Mouse (Mus musculus) C2C12 (cell line): ENCODE data around the gene Pnliprp2. TPM values are rescaled to one million over a fixed set of nuclear protein-coding genes. Genes with fewer than 3 reads are reported as not detected.
A peak's percentile ranks its signal among the peaks of the same experiment; 100 is the strongest.

Experiments
- H3K27me3 ChIP-seq: one replicate; pipeline ENCODE4 v1.6.1; 2011; ENCODE audit not compliant: control insufficient read depth, insufficient read depth, insufficient read length
- H3K36me3 ChIP-seq: one replicate; pipeline ENCODE4 v1.6.1; 2011; ENCODE audit not compliant: control insufficient read depth, insufficient read depth
- H3K4me3 ChIP-seq: one replicate; pipeline ENCODE4 v1.5.1; 2011; ENCODE audit warnings: mild to moderate bottlenecking, control low read depth; ENCODE audit not compliant: poor library complexity, insufficient read depth, severe bottlenecking
- H3K79me2 ChIP-seq: one replicate; pipeline ENCODE4 v1.6.1; 2011; ENCODE audit not compliant: control insufficient read depth, insufficient read depth
- H3K79me3 ChIP-seq: one replicate; pipeline ENCODE4 v1.6.1; 2011; ENCODE audit warnings: low read depth, control low read depth
- H3ac ChIP-seq: one replicate; pipeline ENCODE3; 2011; ENCODE audit warnings: low read depth; ENCODE audit not compliant: control insufficient read depth, insufficient read length
- CEBPB ChIP-seq: IDR thresholded peaks from one replicate; pipeline ENCODE4 v1.6.1; 2011; ENCODE audit warnings: low read depth, mild to moderate bottlenecking, control low read depth, moderate library complexity
- CTCF ChIP-seq: IDR thresholded peaks from one replicate; pipeline ENCODE4 v1.5.1; 2011; ENCODE audit not compliant: control insufficient read depth, insufficient read depth, insufficient read length
- FOSL1 ChIP-seq: IDR thresholded peaks from one replicate; pipeline ENCODE4 v1.8.0; 2011; ENCODE audit warnings: mild to moderate bottlenecking, low read length; ENCODE audit not compliant: poor library complexity, insufficient read depth, severe bottlenecking
- MAX ChIP-seq: IDR thresholded peaks from one replicate; pipeline ENCODE4 v1.6.1; 2011; ENCODE audit warnings: mild to moderate bottlenecking, control low read depth
- MYOD1 ChIP-seq: IDR thresholded peaks from one replicate; pipeline ENCODE4 v1.6.1; 2011; ENCODE audit warnings: low read depth; ENCODE audit not compliant: control insufficient read depth, insufficient read length
- MYOG ChIP-seq: IDR thresholded peaks from one replicate; pipeline ENCODE4 v1.6.1; 2011; ENCODE audit not compliant: control insufficient read depth, insufficient read length; ENCODE audit errors: extremely low read depth
- USF1 ChIP-seq: IDR thresholded peaks from one replicate; pipeline ENCODE4 v1.6.1; 2011; ENCODE audit warnings: low read depth, mild to moderate bottlenecking, control low read depth, moderate library complexity
- polyA plus RNA-seq: library from polyadenylated mRNA; unstranded; fragments of >200 nt; fragmentation: generic; extraction: Trizol; gene quantifications from one replicate; pipeline ENCODE4 v1.2.1, GENCODE M21; 2012; ENCODE audit warnings: missing spikeins

Pnliprp2 gene
- polyA plus RNA-seq, 1 experiment, result not detected

- Histone ChIP-seq H3K27me3 (no peaks in the 10 kb centered on the region), H3K36me3 (peaks cover 15% of the 10 kb centered on the region), H3K79me2 (no peaks in the 10 kb centered on the region), H3ac (no peak overlapping the region), H3K4me3 (no peak overlapping the region), H3K79me3 (no peaks in the 10 kb centered on the region)
- TF ChIP-seq CTCF (peak; percentile 86), FOSL1 (no peak), MYOG (no peak)
Measured at GRCm38 (mm10) chr19:58806364-58806763, 46.8 kb downstream of the Pnliprp2 start.

- H3K79me3 ChIP-seq, result no peaks in the 10 kb centered on the region
- TF ChIP-seq MYOD1 (no peak), FOSL1 (no peak)
Measured at GRCm38 (mm10) chr19:58808864-58809263, 49.3 kb downstream of the Pnliprp2 start.

GRCm38 (mm10) chr19:58810536-58810935, 51.0 kb downstream of the Pnliprp2 start:
- no peaks in the 10 kb centered on the region for H3K27me3 ChIP-seq
- H3K36me3 ChIP-seq, result no peaks in the 10 kb centered on the region
- no peaks in the 10 kb centered on the region for H3K79me3 ChIP-seq
- no peak overlapping the region for H3K4me3 ChIP-seq
- no peak overlapping the region for H3ac ChIP-seq
- TF ChIP-seq MYOD1, result no peak
- H3K79me2 ChIP-seq, result no peaks in the 10 kb centered on the region

More at GRCm38 (mm10) chr19:58808864-58809263, 49.3 kb downstream of the Pnliprp2 start:
- H3ac ChIP-seq, result no peak overlapping the region
- no peaks in the 10 kb centered on the region for H3K27me3 ChIP-seq
- H3K79me2 ChIP-seq, result no peaks in the 10 kb centered on the region
- H3K4me3 ChIP-seq, result no peak overlapping the region
- H3K36me3 ChIP-seq, result no peaks in the 10 kb centered on the region

GRCm38 (mm10) chr19:58815179-58815922, 55.8 kb downstream of the Pnliprp2 start:
- no peaks in the 10 kb centered on the region for H3K79me2 ChIP-seq
- H3K27me3 ChIP-seq, result no peaks in the 10 kb centered on the region
- no peaks in the 10 kb centered on the region for H3K79me3 ChIP-seq
- no peak overlapping the region for H3K4me3 ChIP-seq
- TF ChIP-seq CTCF (no peak), MYOG (no peak), USF1 (no peak), CEBPB (no peak), FOSL1 (no peak), MAX (no peak), MYOD1 (no peak)
- no peak overlapping the region for H3ac ChIP-seq
- peaks cover 7% of the 10 kb centered on the region for H3K36me3 ChIP-seq

GRCm38 (mm10) chr19:58816453-58817041, 57.0 kb downstream of the Pnliprp2 start:
- Histone ChIP-seq H3K79me2 (no peaks in the 10 kb centered on the region), H3K27me3 (no peaks in the 10 kb centered on the region), H3K36me3 (peaks cover 9% of the 10 kb centered on the region), H3K79me3 (no peaks in the 10 kb centered on the region), H3K4me3 (no peak overlapping the region), H3ac (no peak overlapping the region)
- TF ChIP-seq MAX (no peak), MYOD1 (no peak), CTCF (no peak), MYOG (no peak), USF1 (no peak), FOSL1 (no peak), CEBPB (no peak)

- no peaks in the 10 kb centered on the region for H3K27me3 ChIP-seq
Measured at GRCm38 (mm10) chr19:58817398-58817797, 57.9 kb downstream of the Pnliprp2 start.

More at GRCm38 (mm10) chr19:58817398-58817797, 57.9 kb downstream of the Pnliprp2 start:
- Histone ChIP-seq H3K4me3 (no peak overlapping the region), H3K79me3 (no peaks in the 10 kb centered on the region), H3K79me2 (no peaks in the 10 kb centered on the region), H3K36me3 (peaks cover 13% of the 10 kb centered on the region), H3ac (no peak overlapping the region)
- no peak for TF ChIP-seq USF1
- TF ChIP-seq MAX, result no peak
- TF ChIP-seq CTCF, result no peak
- TF ChIP-seq MYOD1, result no peak
- no peak for TF ChIP-seq FOSL1
- no peak for TF ChIP-seq MYOG
- no peak for TF ChIP-seq CEBPB
